Mouse (Mus musculus): ENCODE measurements around the gene Misp.
A peak's percentile ranks its signal among the peaks of the same experiment; 100 is the strongest.

Gene Misp

DNA sequence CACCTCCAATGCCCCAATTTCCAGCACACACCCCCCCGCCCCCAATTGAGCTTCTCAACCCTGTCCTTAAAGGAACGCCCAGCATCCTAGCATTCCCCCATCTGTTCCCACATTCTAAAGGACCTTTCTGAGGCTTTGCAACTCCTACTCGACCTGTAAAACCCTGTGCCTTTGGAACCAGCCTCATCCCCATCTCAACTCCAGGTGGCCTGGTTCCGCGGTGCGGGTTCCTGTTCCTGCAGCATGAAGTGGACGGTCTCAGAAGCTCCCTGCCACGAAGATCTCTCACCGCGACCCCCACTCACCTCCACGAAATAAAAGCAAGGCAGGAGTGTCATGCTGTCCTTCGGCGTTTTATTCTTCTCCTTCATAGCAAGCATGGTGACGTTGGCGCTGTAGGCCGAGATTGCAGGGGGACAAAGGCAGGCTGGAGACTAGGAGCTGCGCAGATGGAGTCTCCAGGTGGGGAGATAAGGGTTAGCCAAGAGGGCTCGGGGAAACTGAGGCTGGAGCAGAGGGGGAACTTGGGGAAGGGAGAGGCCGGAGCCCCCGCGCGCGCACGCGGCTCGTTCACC, 53.0 kb downstream of the Misp start:
- no peak for DNase-seq (ENCODE audit: low spot score)

DNA sequence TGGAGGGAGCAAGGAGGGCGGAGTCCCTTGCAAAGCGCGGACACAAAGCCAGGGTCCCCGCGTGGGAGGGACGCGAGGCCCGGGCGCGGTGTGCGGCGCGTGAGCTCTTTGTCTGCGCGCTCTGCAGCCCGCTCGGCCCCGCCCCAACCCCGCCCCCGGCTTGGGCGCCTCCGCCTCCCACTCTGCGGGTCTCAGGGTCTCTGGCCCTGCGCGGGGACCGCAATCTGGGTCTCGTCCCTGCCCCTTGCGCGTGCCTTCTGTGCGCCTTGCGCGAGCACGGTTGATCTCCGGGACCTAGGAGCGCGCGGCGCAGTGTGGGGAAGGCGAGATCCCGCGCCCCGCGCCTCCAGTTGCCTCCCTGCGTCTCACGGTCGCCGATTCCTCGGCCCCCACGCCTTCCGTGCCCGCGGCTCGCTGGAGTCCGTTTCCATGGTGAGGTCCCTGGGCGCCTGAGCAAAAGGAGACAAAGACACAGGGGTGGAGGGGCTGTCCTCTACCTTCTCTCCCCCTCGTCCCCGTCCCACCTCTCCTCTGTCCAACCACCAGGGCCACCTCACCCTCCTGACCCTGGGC, 53.6 kb downstream of the Misp start, which contains the start of the genes Prtn3 and Plppr3:
TSS of gene Prtn3 (plus strand) at position 187 of the 573 bp plus-strand sequence.
TSS of gene Plppr3 (minus strand) at position 345 of the 573 bp plus-strand sequence.
- no peak for DNase-seq (ENCODE audit: low spot score)

DNA sequence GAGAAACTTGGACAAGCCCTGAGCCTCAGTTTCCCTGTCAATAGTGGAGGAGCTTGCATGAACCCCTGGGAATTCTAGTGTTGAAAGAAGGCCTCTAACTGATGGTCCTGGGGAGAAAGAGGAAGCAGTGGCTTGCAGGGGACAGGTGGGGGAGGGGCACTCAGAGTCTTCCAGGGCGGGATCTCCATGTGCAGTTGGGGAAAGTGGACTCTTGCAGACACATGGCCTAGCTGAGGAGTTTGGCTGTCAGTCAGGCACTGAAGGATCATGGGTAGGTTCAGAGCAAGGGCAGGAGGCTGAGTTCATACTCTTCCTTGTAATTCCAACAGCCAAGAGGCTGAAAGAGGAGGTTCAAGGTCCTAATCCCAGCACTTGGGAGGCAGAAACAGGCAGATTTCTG, 56.4 kb downstream of the Misp start:
- no peak for DNase-seq (ENCODE audit: low spot score)

DNA sequence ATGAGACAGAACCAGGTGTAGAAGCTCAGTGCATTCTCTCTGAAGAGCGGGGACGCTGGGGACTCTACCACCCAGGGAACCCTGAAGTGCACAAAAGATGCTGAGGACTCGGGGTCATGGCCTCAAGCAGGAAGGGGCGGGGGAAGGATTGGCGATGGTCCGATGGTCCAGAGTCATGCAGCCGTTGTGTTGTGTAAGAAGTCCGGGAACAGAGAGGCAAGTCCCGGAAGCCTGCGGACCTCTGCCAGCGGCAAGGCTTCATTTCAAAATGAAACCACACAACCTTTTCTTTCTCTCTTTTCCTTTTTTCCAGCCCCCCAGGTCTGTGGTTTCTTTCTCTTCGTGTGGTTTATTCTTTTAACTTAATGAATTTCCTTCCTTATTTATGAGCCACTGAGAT, 57.0 kb downstream of the Misp start:
- no peak for DNase-seq (ENCODE audit: low spot score)

DNA sequence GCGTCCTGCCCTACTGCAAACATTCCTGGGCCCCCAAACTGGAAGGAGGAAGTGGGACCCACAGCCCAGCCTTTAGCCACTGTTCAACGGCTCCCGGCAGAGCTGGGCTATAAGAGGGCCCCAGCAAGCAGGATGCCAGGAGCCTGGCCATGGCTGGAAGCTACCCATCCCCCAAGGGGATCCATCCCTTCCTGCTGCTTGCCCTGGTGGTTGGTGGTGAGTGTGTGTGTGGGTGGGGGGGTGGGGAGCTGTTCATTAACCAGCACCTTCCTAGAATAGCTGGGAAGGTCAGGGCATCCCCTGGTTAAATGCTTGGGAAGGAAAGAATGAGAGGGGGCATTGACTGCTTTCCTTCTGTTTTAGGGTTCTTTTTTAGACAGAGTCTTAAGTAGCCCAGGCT, 58.7 kb downstream of the Misp start:
- peak; percentile 57 for DNase-seq (ENCODE audit: low spot score)

Data from yolk sac, embryonic 10.5 days (tissue).